Mouse (Mus musculus): ENCODE measurements around the gene Srrd.

- TF ChIP-seq CTCF (IDR thresholded peaks at IDR 0.05; ENCODE audit: insufficient read depth, low read depth, low read length), result no peak
- no peak for TF ChIP-seq POLR2A (IDR thresholded peaks at IDR 0.05; ENCODE audit: insufficient read depth, low read depth, low read length)
Measured at GRCm38 (mm10) chr5:112323246-112323645, 19.6 kb downstream of the Srrd start.

Data from olfactory bulb, adult 2 months (tissue).